Mouse (Mus musculus): ENCODE results near the gene Olfr177.

The Olfr177 gene

GRCm38 (mm10) chr16:58874668-58875067 is at the start of gene Olfr177:
Olfr177 (minus strand) TSS chr16:58874768.
- DNase-seq = no peak

DNA sequence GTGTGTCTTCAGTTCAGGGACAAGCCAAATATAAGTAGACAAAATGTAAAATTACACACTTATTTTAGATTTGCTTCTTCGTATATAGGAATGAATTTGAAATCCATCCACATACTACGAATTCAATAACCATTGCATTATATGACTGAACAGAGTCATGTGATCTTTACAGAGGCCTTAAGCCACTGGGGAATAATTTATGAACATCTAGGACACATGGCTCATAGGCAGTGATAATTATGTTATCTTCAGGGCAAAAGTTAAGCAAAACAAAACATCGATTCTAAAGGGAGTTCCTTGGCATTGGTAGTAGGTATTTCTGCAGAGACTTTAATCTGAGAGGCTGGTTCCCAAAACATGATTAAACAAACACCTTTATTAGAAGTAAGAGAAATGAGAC is 17.4 kb upstream of the Olfr177 start, which contains the start of gene Olfr178:
Gene Olfr178, minus strand, starts transcription at position 101 of the 400 bp plus-strand sequence.
- DNase-seq = no peak

DNA sequence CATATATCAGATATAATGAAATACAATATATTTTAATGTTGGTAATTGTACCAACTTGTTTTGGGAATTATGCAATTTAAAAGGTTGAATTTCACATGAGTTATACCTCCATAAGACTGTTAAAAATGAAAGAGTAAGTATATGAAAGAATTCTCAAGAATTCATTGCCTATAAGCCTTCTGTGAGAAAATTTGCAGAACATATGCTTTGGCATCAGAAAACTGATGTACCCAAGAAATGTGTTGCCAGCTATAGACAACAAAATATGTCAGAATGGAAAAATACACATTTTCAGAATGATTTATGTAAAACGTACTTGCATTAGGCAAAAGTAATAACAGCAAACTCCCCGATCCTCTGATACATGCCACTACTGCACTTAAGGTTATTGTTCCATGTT is 9.8 kb upstream of the Olfr177 start:
- no peak for DNase-seq

DNA sequence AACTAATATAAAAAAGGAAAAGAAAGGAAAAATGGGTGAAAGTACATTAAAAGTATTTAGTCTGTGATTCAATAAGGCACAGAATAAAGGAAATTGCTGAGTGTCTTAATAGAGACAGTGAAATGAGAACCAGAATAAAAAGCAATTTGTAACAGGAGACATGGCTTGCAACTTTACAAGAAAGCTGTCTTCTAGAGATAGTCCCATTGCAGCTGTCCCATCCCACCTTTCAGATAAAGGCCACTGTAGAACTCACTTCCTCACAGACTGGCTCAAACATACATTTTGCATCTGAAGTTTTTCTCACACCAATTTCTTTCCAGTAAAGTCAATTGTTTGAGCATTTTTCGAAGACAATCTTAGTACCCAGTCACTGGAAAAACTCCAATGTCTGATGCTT is 13.1 kb downstream of the Olfr177 start:
- no peak for DNase-seq

DNA sequence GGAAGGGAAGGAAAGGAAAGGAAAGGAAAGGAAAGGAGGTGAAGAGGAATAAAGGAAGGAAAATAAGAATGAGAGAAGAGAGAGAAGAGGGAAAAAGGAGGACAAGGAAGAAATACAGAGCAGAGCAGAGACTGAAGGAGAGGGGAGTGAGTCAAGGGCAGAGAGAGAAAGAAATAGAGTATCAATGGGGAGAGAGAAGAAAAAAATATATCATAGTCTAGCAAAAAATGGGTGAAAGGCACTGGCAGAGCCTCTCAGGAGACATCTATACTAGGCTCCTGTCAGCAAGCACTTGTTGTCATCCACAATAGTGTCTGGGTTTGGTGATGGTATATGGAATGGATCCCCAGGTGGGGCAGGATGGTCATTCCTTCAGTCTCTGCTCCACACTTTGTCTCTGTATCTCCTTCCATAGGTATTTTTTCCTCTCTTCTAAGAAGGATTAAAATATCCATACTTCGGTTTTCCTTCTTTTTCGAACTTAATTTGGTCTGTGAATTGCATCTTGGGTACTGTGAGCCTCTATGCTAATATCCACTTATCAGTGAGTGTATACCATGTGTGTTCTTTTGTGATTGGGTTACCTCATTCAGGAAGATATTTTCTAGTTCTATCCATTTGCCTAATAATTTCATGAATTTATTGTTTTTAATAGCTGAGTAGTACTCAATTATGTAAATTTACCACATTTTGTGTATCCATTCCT is 14.4 kb downstream of the Olfr177 start:
- DNase-seq = no peak

DNA sequence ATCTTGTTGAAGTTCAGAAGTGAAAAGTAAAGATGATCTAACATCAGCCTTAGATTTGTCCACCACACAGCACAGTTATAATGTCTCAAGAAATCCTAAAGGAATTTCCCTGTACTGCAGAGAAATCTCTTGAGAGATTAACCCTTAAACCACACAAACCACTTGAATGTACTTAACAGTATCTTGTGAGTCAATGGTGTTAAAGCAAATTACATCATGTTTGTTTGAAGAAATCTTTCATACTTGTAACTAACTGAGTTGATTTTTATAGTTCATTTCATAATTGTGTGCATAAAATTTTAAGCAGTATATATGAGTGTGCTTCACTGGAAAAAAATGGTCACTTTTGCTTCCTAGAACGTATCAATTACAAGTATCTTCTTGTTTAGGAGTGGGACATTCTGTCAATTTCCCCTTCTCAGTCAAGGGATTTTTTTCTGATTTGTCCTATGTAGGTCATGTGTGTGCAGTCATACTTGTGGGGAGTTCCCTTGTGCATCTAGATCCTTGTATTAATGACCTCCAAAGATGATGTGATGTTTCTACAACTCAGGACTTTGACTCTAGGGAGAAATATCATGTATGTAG is 47.7 kb downstream of the Olfr177 start, which contains the start of gene Olfr175-ps1:
Gene Olfr175-ps1, minus strand, starts transcription at position 51 of the 588 bp plus-strand sequence.
- no peak for DNase-seq
